Mouse (Mus musculus): ENCODE measurements at regions not wholly inside any gene's neighbourhood (a gene's known extent, or its start where the extent isn't known, plus 50 kb on each side); places are given as distances from the start of the nearest gene placed in this dataset.

DNA sequence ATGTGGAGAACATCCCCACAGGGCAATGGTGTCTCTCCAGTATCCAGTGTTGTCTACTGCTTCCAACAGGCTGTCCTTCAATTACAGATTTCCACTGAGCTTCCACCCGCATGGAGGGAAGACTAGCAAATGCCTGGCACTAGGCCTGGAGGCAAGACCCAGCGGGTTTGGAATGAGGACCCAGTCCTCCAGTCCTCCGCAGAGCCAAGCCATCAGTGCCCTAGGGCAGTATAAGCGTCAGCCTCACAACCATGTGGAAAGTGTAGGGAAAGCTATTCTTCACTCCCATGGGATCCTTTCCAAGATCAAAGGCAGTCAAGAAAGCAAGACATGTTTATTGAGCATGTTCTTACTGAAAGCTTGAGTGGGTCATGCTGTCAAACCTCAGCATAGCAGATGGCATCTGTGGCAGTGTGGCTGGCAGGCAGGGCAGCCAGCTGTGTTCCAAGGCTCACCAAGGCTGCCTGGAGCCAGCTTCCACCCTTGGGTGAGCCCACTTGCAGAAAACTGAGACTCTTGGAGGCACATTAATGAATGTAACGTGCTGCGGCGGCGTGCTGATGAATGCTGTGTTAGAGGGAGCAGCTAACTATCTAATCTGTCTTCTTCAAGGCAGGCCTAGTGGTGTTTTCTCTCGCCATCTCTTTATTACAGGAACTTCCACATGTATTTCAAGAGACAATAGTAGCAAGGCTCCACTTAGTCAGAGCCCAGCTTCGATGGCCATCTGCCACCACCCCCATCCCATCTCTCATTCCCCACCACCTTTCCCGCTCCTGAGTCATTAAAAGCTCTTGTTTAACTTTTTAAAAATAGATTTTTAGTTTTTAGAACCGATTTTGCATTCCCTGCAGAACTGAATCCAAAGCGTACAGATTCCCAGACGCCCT, 109.3 kb upstream of the Rybp start:
- no peaks in the 10 kb centered on the region for H3K9me3 ChIP-seq (replicated peaks; ENCODE audit: insufficient read depth, low read length)
- no peak for TF ChIP-seq NRF1 (IDR thresholded peaks at IDR 0.05; ENCODE audit: insufficient read depth, low read depth, low read length, poor library complexity, severe bottlenecking)
- no peak for TF ChIP-seq SMC3 (IDR thresholded peaks at IDR 0.05; ENCODE audit: low read depth, low read length)
- TF ChIP-seq POLR2AphosphoS2 (IDR thresholded peaks at IDR 0.05; ENCODE audit: low read length): no peak
- TF ChIP-seq CHD2 (IDR thresholded peaks at IDR 0.05; ENCODE audit: low read length): no peak
- TF ChIP-seq JUND (IDR thresholded peaks at IDR 0.05; ENCODE audit: low read depth, low read length): no peak
- no peak for TF ChIP-seq HCFC1 (IDR thresholded peaks at IDR 0.05; ENCODE audit: low read depth, low read length)
- TF ChIP-seq SIN3A (IDR thresholded peaks at IDR 0.05; ENCODE audit: low read length): no peak
- TF ChIP-seq E2F4 (IDR thresholded peaks at IDR 0.05; ENCODE audit: borderline replicate concordance, low read depth, low read length): no peak

GRCm38 (mm10) chr6:100390258-100390910, 103.1 kb upstream of the Rybp start:
- TF ChIP-seq UBTF (IDR thresholded peaks at IDR 0.05; ENCODE audit: borderline replicate concordance, insufficient read depth, low read depth, low read length) (no peak), ZKSCAN1 (IDR thresholded peaks at IDR 0.05; ENCODE audit: low read depth, low read length) (no peak), CHD2 (IDR thresholded peaks at IDR 0.05; ENCODE audit: low read length) (no peak), MAX (IDR thresholded peaks at IDR 0.05; ENCODE audit: low read length) (no peak)
- no peak for DNase-seq (ENCODE audit: low read depth, low spot score)

More for the DNA sequence above, 109.3 kb upstream of the Rybp start:
- no peaks in the 10 kb centered on the region for H3K79me2 ChIP-seq (ENCODE audit: control insufficient read depth, insufficient read depth, low read length, poor library complexity)
- DNase-seq (ENCODE audit: low read depth, low spot score): no peak
- H3K4me3 ChIP-seq (ENCODE audit: control insufficient read depth in 1 of 2, insufficient read depth in 1 of 2, low read depth in 2 of 2, low read length in 2 of 2): no peak overlapping the region
- no peaks in the 10 kb centered on the region for H3K4me1 ChIP-seq (ENCODE audit: control insufficient read depth in 1 of 2, insufficient read depth in 2 of 2, low read length in 2 of 2)
- no peak overlapping the region for H3K9ac ChIP-seq (ENCODE audit: control insufficient read depth, low read depth, low read length, poor library complexity, severe bottlenecking)
- no peaks in the 10 kb centered on the region for H3K27me3 ChIP-seq (ENCODE audit: control insufficient read depth in 1 of 2, insufficient read depth in 2 of 2, low read length in 2 of 2)
- H3K27ac ChIP-seq (ENCODE audit: control insufficient read depth, low read depth, low read length): no peak overlapping the region
- no peaks in the 10 kb centered on the region for H3K36me3 ChIP-seq (ENCODE audit: control insufficient read depth in 1 of 2, insufficient read depth in 2 of 2, low read length in 2 of 2)

DNA sequence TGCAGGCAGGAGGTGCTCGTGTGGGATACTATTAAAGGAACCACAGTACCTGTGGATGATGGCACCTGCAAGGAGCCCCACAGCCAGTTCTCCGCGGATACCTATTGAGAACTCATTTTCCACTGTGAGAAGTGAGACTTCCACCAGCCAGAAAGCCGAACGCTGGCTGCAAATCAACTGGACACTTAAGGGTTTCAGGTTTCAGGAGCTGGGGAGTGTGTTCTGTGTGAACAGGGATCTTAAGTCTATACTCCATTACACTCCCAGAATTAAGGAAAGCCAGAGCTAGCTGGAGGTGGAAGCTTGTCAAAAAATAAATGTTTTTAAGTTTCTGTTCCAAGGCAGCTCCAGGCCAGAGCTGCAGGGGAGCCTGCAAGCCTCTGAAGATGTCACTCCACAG, 99.8 kb upstream of the Rybp start:
- H3K4me3 ChIP-seq (ENCODE audit: control insufficient read depth in 1 of 2, insufficient read depth in 1 of 2, low read depth in 2 of 2, low read length in 2 of 2): no peak overlapping the region
- H3K27me3 ChIP-seq (ENCODE audit: control insufficient read depth in 1 of 2, insufficient read depth in 2 of 2, low read length in 2 of 2): peaks cover 0 to 1% of the 10 kb centered on the region in 2 experiments; a peak in 1 of 4 replicates
- no peak overlapping the region for H3K9ac ChIP-seq (ENCODE audit: control insufficient read depth, low read depth, low read length, poor library complexity, severe bottlenecking)
- DNase-seq (ENCODE audit: low read depth, low spot score): no peak
- H3K4me1 ChIP-seq (ENCODE audit: control insufficient read depth in 1 of 2, insufficient read depth in 2 of 2, low read length in 2 of 2): no peaks in the 10 kb centered on the region
- H3K9me3 ChIP-seq (replicated peaks; ENCODE audit: insufficient read depth, low read length): no peaks in the 10 kb centered on the region
- H3K79me2 ChIP-seq (ENCODE audit: control insufficient read depth, insufficient read depth, low read length, poor library complexity): no peaks in the 10 kb centered on the region
- no peaks in the 10 kb centered on the region for H3K36me3 ChIP-seq (ENCODE audit: control insufficient read depth in 1 of 2, insufficient read depth in 2 of 2, low read length in 2 of 2)
- no peak overlapping the region for H3K27ac ChIP-seq (ENCODE audit: control insufficient read depth, low read depth, low read length)
- TF ChIP-seq SIN3A (IDR thresholded peaks at IDR 0.05; ENCODE audit: low read length): no peak
- TF ChIP-seq UBTF (IDR thresholded peaks at IDR 0.05; ENCODE audit: borderline replicate concordance, insufficient read depth, low read depth, low read length): no peak
- TF ChIP-seq ZKSCAN1 (IDR thresholded peaks at IDR 0.05; ENCODE audit: low read depth, low read length): no peak

More at GRCm38 (mm10) chr6:100390258-100390910, 103.1 kb upstream of the Rybp start:
- Histone ChIP-seq H3K79me2 (ENCODE audit: control insufficient read depth, insufficient read depth, low read length, poor library complexity) (no peaks in the 10 kb centered on the region), H3K27me3 (ENCODE audit: control insufficient read depth in 1 of 2, insufficient read depth in 2 of 2, low read length in 2 of 2) (peaks cover 0 to 1% of the 10 kb centered on the region in 2 experiments; a peak in 1 of 4 replicates), H3K4me1 (ENCODE audit: control insufficient read depth in 1 of 2, insufficient read depth in 2 of 2, low read length in 2 of 2) (no peaks in the 10 kb centered on the region), H3K9ac (ENCODE audit: control insufficient read depth, low read depth, low read length, poor library complexity, severe bottlenecking) (no peak overlapping the region), H3K36me3 (ENCODE audit: control insufficient read depth in 1 of 2, insufficient read depth in 2 of 2, low read length in 2 of 2) (no peaks in the 10 kb centered on the region), H3K27ac (ENCODE audit: control insufficient read depth, low read depth, low read length) (no peak overlapping the region), H3K9me3 (replicated peaks; ENCODE audit: insufficient read depth, low read length) (no peaks in the 10 kb centered on the region), H3K4me3 (ENCODE audit: control insufficient read depth in 1 of 2, insufficient read depth in 1 of 2, low read depth in 2 of 2, low read length in 2 of 2) (no peak overlapping the region)

All from MEL (cell line).